Comparison of ENCODE assay signal across 7 mouse cellular contexts in genomic region chr8:122296173-122297001, GRCm38 (mm10). TPM values are rescaled to one million over a fixed set of nuclear protein-coding genes. Genes with fewer than 3 reads are reported as not detected.
DNase-seq lines count a peak whose midpoint lies in the region; ATAC-seq and TF ChIP-seq lines count a peak whose summit lies in the region.

No protein-coding gene starts in this region.

- no peak overlapping the region for H3K4me2 ChIP-seq in forebrain, embryonic 16.5 days (ENCODE audit: low read length)
- peak overlapping the region; percentile 26; the same call in 1 of the 2 replicates for H3K4me2 ChIP-seq in intestine, embryonic 16.5 days (ENCODE audit: low read depth, low read length)
- peak overlapping the region; percentile 65 for H3K4me2 ChIP-seq in liver, postnatal 0 days (ENCODE audit: low read depth, low read length)

- 0 out of 2 replicates have a peak overlapping the region, but pooled peaks have one; percentile 10 for H3K27ac ChIP-seq in forebrain, embryonic 16.5 days (ENCODE audit: low read length)
- peak overlapping the region; percentile 86 for H3K27ac ChIP-seq in intestine, embryonic 16.5 days (ENCODE audit: low read length)
- H3K27ac ChIP-seq in liver, postnatal 0 days (ENCODE audit: low read depth) = peak overlapping the region; percentile 66

- H3K9ac ChIP-seq in forebrain, embryonic 16.5 days (replicated peaks; ENCODE audit: low read depth, low read length) = no peak overlapping the region
- peak overlapping the region; percentile 14 for H3K9ac ChIP-seq in intestine, embryonic 16.5 days (ENCODE audit: low read depth, low read length)
- peak overlapping the region; percentile 42 for H3K9ac ChIP-seq in liver, postnatal 0 days (replicated peaks)

- ATAC-seq in G1E (ENCODE audit: extremely low read depth, insufficient number of reproducible peaks, low FRiP score, poor library complexity, severe bottlenecking) = no peak
- ATAC-seq in forebrain, embryonic 16.5 days = peak; percentile 74
- ATAC-seq in intestine, embryonic 16.5 days = peak; percentile 19
- ATAC-seq in liver, postnatal 0 days = peak; percentile 35

- DNase-seq in G1E (ENCODE audit: low spot score) = no peak
- peak; percentile 71 for DNase-seq in cerebellum, adult 11 months
- peak; percentile 55 for DNase-seq in liver, postnatal 0 days
- peak; percentile 74 for DNase-seq in urinary bladder, postnatal 14 days (ENCODE audit: low spot score)
- DNase-seq in adrenal gland, postnatal 4 days (ENCODE audit: low spot score in 2 of 2) = no peak

- no peak for TF ChIP-seq EP300 in liver, postnatal 0 days (IDR thresholded peaks at IDR 0.05; ENCODE audit: low read depth)

- peaks cover 100% of the 10 kb centered on the region for H3K4me1 ChIP-seq in G1E (ENCODE audit: insufficient read depth, low read depth, low read length)
- peaks cover 4% of the 10 kb centered on the region; the same call in 1 of the 2 replicates for H3K4me1 ChIP-seq in forebrain, embryonic 16.5 days (replicated peaks; ENCODE audit: control insufficient read depth, insufficient read depth, low read length)
- H3K4me1 ChIP-seq in intestine, embryonic 16.5 days (ENCODE audit: control insufficient read depth, insufficient read depth, low read length) = peaks cover 65% of the 10 kb centered on the region
- peaks cover 83% of the 10 kb centered on the region for H3K4me1 ChIP-seq in liver, postnatal 0 days (ENCODE audit: insufficient read depth)

- WGBS in forebrain, embryonic 16.5 days = 54% methylated on average over 24 of the region's 24 CpGs
- 34% methylated on average over 24 of the region's 24 CpGs for WGBS in intestine, embryonic 16.5 days
- 25% methylated on average over 24 of the region's 24 CpGs for WGBS in liver, postnatal 0 days (ENCODE audit: insufficient replicate concordance)

- H3K36me3 ChIP-seq in G1E (replicated peaks) = peaks cover 98% of the 10 kb centered on the region
- no peaks in the 10 kb centered on the region for H3K36me3 ChIP-seq in forebrain, embryonic 16.5 days (ENCODE audit: control insufficient read depth, insufficient read depth)
- H3K36me3 ChIP-seq in intestine, embryonic 16.5 days (ENCODE audit: control insufficient read depth, insufficient read depth, low read length) = no peaks in the 10 kb centered on the region
- peaks cover 25% of the 10 kb centered on the region for H3K36me3 ChIP-seq in liver, postnatal 0 days (replicated peaks; ENCODE audit: insufficient read depth, low read length)

- H3K27me3 ChIP-seq in G1E (ENCODE audit: insufficient read depth, low read length) = peaks cover 5% of the 10 kb centered on the region; the same call in 1 of the 2 replicates
- H3K27me3 ChIP-seq in forebrain, embryonic 16.5 days (replicated peaks; ENCODE audit: control insufficient read depth, insufficient read depth, low read length) = no peaks in the 10 kb centered on the region
- no peaks in the 10 kb centered on the region for H3K27me3 ChIP-seq in intestine, embryonic 16.5 days (replicated peaks; ENCODE audit: control insufficient read depth, insufficient read depth, low read length)
- no peaks in the 10 kb centered on the region for H3K27me3 ChIP-seq in liver, postnatal 0 days (ENCODE audit: insufficient read depth, low read length)

- no peak for TF ChIP-seq CTCF in G1E (IDR thresholded peaks at IDR 0.05; ENCODE audit: low read depth, low read length)
- TF ChIP-seq CTCF in liver, postnatal 0 days (IDR thresholded peaks at IDR 0.05; ENCODE audit: low read depth) = no peak

- H3K4me3 ChIP-seq in G1E (ENCODE audit: low read depth, low read length) = peak overlapping the region; percentile 64; the same call in 1 of the 2 replicates
- H3K4me3 ChIP-seq in forebrain, embryonic 16.5 days (replicated peaks; ENCODE audit: low read length) = no peak overlapping the region
- H3K4me3 ChIP-seq in intestine, embryonic 16.5 days (ENCODE audit: low read length) = no peak overlapping the region
- peak overlapping the region; percentile 23 for H3K4me3 ChIP-seq in liver, postnatal 0 days (ENCODE audit: low read depth, low read length)

- no peaks in the 10 kb centered on the region for H3K9me3 ChIP-seq in G1E (replicated peaks)
- H3K9me3 ChIP-seq in forebrain, embryonic 16.5 days (ENCODE audit: control insufficient read depth, low read length) = no peaks in the 10 kb centered on the region
- no peaks in the 10 kb centered on the region for H3K9me3 ChIP-seq in intestine, embryonic 16.5 days (ENCODE audit: control insufficient read depth, low read length)
- H3K9me3 ChIP-seq in liver, postnatal 0 days (ENCODE audit: low read length) = no peaks in the 10 kb centered on the region

RNA-seq across cellular contexts. Expression of gene Zfpm1, which starts 14.4 kb away (rescaled TPM):
- total RNA-seq in G1E (2014; fragmentation: Nextera tagmentation) = 254 and 292 TPM in 2 replicates
- 53.1 and 54.4 TPM in 2 replicates for total RNA-seq in G1E (2017)
- polyA plus RNA-seq in G1E (2012) = 1,150 and 1,251 TPM in 2 replicates
- 0.41 and 0.65 TPM in 2 replicates for polyA plus RNA-seq in forebrain, embryonic 16.5 days (2015; fragmentation: Nextera tagmentation; extraction: Ambion mirVana)
- 2.6 and 2.7 TPM in 2 replicates for polyA plus RNA-seq in intestine, embryonic 16.5 days (2015; fragmentation: Nextera tagmentation; extraction: Ambion mirVana)
- 5.7 and 6.9 TPM in 2 replicates for polyA plus RNA-seq in liver, postnatal 0 days (2015; fragmentation: Nextera tagmentation; extraction: Ambion mirVana)
- total RNA-seq in adrenal gland, postnatal 4 days (2021) = 10 to 100 TPM; 32.9 to 42.5 TPM

Comparison
In these comparisons a context has a peak if more than half of its experiments do, and no peak if none do; other contexts are left out.
1. DNase-seq: peak in cerebellum, adult 11 months (single experiment), liver, postnatal 0 days (single experiment) and urinary bladder, postnatal 14 days (single experiment); none in G1E (single experiment) and adrenal gland, postnatal 4 days (0 of 2).
2. H3K4me3 ChIP-seq: peak in G1E (single experiment) and liver, postnatal 0 days (single experiment); none in forebrain, embryonic 16.5 days (single experiment) and intestine, embryonic 16.5 days (single experiment).
3. H3K27ac ChIP-seq: peak in every context shown above with its lines; median percentile 86 in intestine, embryonic 16.5 days; 66 in liver, postnatal 0 days; 10 in forebrain, embryonic 16.5 days.
4. RNA of gene Zfpm1, which starts 14.4 kb away (polyA plus RNA-seq): 1,150 to 1,251 TPM in G1E; 5.7 to 6.9 TPM in liver, postnatal 0 days, 2.6 to 2.7 TPM in intestine, embryonic 16.5 days and 0.41 to 0.65 TPM in forebrain, embryonic 16.5 days; every median in the first group is over 100 times any median in the second.